Mouse (Mus musculus): Measurements from ENCODE around the gene Olfr606. TPM values are rescaled to one million over a fixed set of nuclear protein-coding genes. Genes with fewer than 3 reads are reported as not detected.

Olfr606 gene
- polyA plus RNA-seq (2014; fragmentation: Illumina TruSeq; extraction: RNeasy Lipid Tissue Mini Kit (QIAGEN cat#74804); ENCODE audit: low read depth, low replicate concordance), result not detected

GRCm38 (mm10) chr7:103448746-103449145 lies at the start of gene Olfr606:
Olfr606 (plus strand) TSS chr7:103449046.

GRCm38 (mm10) chr7:103414772-103415171 lies 34.1 kb upstream of the Olfr606 start, which contains the start of gene Usp17lc:
Usp17lc (plus strand) TSS chr7:103415072.

GRCm38 (mm10) chr7:103445339-103445738 lies 3.5 kb upstream of the Olfr606 start, which contains the start of gene Olfr605:
Olfr605 (minus strand) TSS chr7:103445439.

GRCm38 (mm10) chr7:103469577-103469976 lies 20.7 kb downstream of the Olfr606 start, which contains the start of gene Olfr608:
Olfr608 (plus strand) TSS chr7:103469877.

GRCm38 (mm10) chr7:103497962-103498361 lies 49.1 kb downstream of the Olfr606 start, which contains the start of gene Olfr609:
Olfr609 (minus strand) TSS chr7:103498062.

Other genes with a start within 250 kb of the Olfr606 start
- gene Olfr593, start 237.2 kb upstream of the Olfr606 start, polyA plus RNA-seq (2014; fragmentation: Illumina TruSeq; extraction: RNeasy Lipid Tissue Mini Kit (QIAGEN cat#74804); ENCODE audit: low read depth, low replicate concordance), result not detected
- gene Olfr594, start 232.1 kb upstream of the Olfr606 start, polyA plus RNA-seq (2014; fragmentation: Illumina TruSeq; extraction: RNeasy Lipid Tissue Mini Kit (QIAGEN cat#74804); ENCODE audit: low read depth, low replicate concordance), result not detected
- gene Usp17ld, start 196.5 kb upstream of the Olfr606 start, polyA plus RNA-seq (2014; fragmentation: Illumina TruSeq; extraction: RNeasy Lipid Tissue Mini Kit (QIAGEN cat#74804); ENCODE audit: low read depth, low replicate concordance), result not detected
- not detected for gene Olfr596, start 143.4 kb upstream of the Olfr606 start, polyA plus RNA-seq (2014; fragmentation: Illumina TruSeq; extraction: RNeasy Lipid Tissue Mini Kit (QIAGEN cat#74804); ENCODE audit: low read depth, low replicate concordance)
- not detected for gene Olfr597, start 132.7 kb upstream of the Olfr606 start, polyA plus RNA-seq (2014; fragmentation: Illumina TruSeq; extraction: RNeasy Lipid Tissue Mini Kit (QIAGEN cat#74804); ENCODE audit: low read depth, low replicate concordance)
- not detected for gene Olfr598, start 125.5 kb upstream of the Olfr606 start, polyA plus RNA-seq (2014; fragmentation: Illumina TruSeq; extraction: RNeasy Lipid Tissue Mini Kit (QIAGEN cat#74804); ENCODE audit: low read depth, low replicate concordance)
- not detected for gene Olfr599, start 113.1 kb upstream of the Olfr606 start, polyA plus RNA-seq (2014; fragmentation: Illumina TruSeq; extraction: RNeasy Lipid Tissue Mini Kit (QIAGEN cat#74804); ENCODE audit: low read depth, low replicate concordance)
- gene Olfr600, start 99.4 kb upstream of the Olfr606 start, polyA plus RNA-seq (2014; fragmentation: Illumina TruSeq; extraction: RNeasy Lipid Tissue Mini Kit (QIAGEN cat#74804); ENCODE audit: low read depth, low replicate concordance), result not detected
- not detected for gene Olfr601, start 86.4 kb upstream of the Olfr606 start, polyA plus RNA-seq (2014; fragmentation: Illumina TruSeq; extraction: RNeasy Lipid Tissue Mini Kit (QIAGEN cat#74804); ENCODE audit: low read depth, low replicate concordance)
- not detected for gene Olfr603, start 62.9 kb upstream of the Olfr606 start, polyA plus RNA-seq (2014; fragmentation: Illumina TruSeq; extraction: RNeasy Lipid Tissue Mini Kit (QIAGEN cat#74804); ENCODE audit: low read depth, low replicate concordance)
- not detected for gene Usp17lc, start 34.0 kb upstream of the Olfr606 start, polyA plus RNA-seq (2014; fragmentation: Illumina TruSeq; extraction: RNeasy Lipid Tissue Mini Kit (QIAGEN cat#74804); ENCODE audit: low read depth, low replicate concordance)
- not detected for gene Olfr605, start 3.6 kb upstream of the Olfr606 start, polyA plus RNA-seq (2014; fragmentation: Illumina TruSeq; extraction: RNeasy Lipid Tissue Mini Kit (QIAGEN cat#74804); ENCODE audit: low read depth, low replicate concordance)
- gene Olfr607, start 15.1 kb downstream of the Olfr606 start, polyA plus RNA-seq (2014; fragmentation: Illumina TruSeq; extraction: RNeasy Lipid Tissue Mini Kit (QIAGEN cat#74804); ENCODE audit: low read depth, low replicate concordance), result not detected
- not detected for gene Olfr608, start 20.8 kb downstream of the Olfr606 start, polyA plus RNA-seq (2014; fragmentation: Illumina TruSeq; extraction: RNeasy Lipid Tissue Mini Kit (QIAGEN cat#74804); ENCODE audit: low read depth, low replicate concordance)
- gene Olfr609, start 49.0 kb downstream of the Olfr606 start, polyA plus RNA-seq (2014; fragmentation: Illumina TruSeq; extraction: RNeasy Lipid Tissue Mini Kit (QIAGEN cat#74804); ENCODE audit: low read depth, low replicate concordance), result not detected
- gene Olfr610, start 63.1 kb downstream of the Olfr606 start, polyA plus RNA-seq (2014; fragmentation: Illumina TruSeq; extraction: RNeasy Lipid Tissue Mini Kit (QIAGEN cat#74804); ENCODE audit: low read depth, low replicate concordance), result not detected
- not detected for gene Olfr611, start 71.8 kb downstream of the Olfr606 start, polyA plus RNA-seq (2014; fragmentation: Illumina TruSeq; extraction: RNeasy Lipid Tissue Mini Kit (QIAGEN cat#74804); ENCODE audit: low read depth, low replicate concordance)
- not detected for gene Olfr612, start 93.7 kb downstream of the Olfr606 start, polyA plus RNA-seq (2014; fragmentation: Illumina TruSeq; extraction: RNeasy Lipid Tissue Mini Kit (QIAGEN cat#74804); ENCODE audit: low read depth, low replicate concordance)
- gene Olfr613, start 99.0 kb downstream of the Olfr606 start, polyA plus RNA-seq (2014; fragmentation: Illumina TruSeq; extraction: RNeasy Lipid Tissue Mini Kit (QIAGEN cat#74804); ENCODE audit: low read depth, low replicate concordance), result not detected
- gene Olfr615, start 107.0 kb downstream of the Olfr606 start, polyA plus RNA-seq (2014; fragmentation: Illumina TruSeq; extraction: RNeasy Lipid Tissue Mini Kit (QIAGEN cat#74804); ENCODE audit: low read depth, low replicate concordance), result not detected
- gene Olfr616, start 120.1 kb downstream of the Olfr606 start, polyA plus RNA-seq (2014; fragmentation: Illumina TruSeq; extraction: RNeasy Lipid Tissue Mini Kit (QIAGEN cat#74804); ENCODE audit: low read depth, low replicate concordance), result not detected
- not detected for gene Olfr617, start 124.0 kb downstream of the Olfr606 start, polyA plus RNA-seq (2014; fragmentation: Illumina TruSeq; extraction: RNeasy Lipid Tissue Mini Kit (QIAGEN cat#74804); ENCODE audit: low read depth, low replicate concordance)
- gene Olfr618, start 141.1 kb downstream of the Olfr606 start, polyA plus RNA-seq (2014; fragmentation: Illumina TruSeq; extraction: RNeasy Lipid Tissue Mini Kit (QIAGEN cat#74804); ENCODE audit: low read depth, low replicate concordance), result not detected
- not detected for gene Olfr619, start 151.5 kb downstream of the Olfr606 start, polyA plus RNA-seq (2014; fragmentation: Illumina TruSeq; extraction: RNeasy Lipid Tissue Mini Kit (QIAGEN cat#74804); ENCODE audit: low read depth, low replicate concordance)
- gene Olfr620, start 163.5 kb downstream of the Olfr606 start, polyA plus RNA-seq (2014; fragmentation: Illumina TruSeq; extraction: RNeasy Lipid Tissue Mini Kit (QIAGEN cat#74804); ENCODE audit: low read depth, low replicate concordance), result not detected
- not detected for gene Olfr622, start 193.7 kb downstream of the Olfr606 start, polyA plus RNA-seq (2014; fragmentation: Illumina TruSeq; extraction: RNeasy Lipid Tissue Mini Kit (QIAGEN cat#74804); ENCODE audit: low read depth, low replicate concordance)
- not detected for gene Olfr623, start 214.7 kb downstream of the Olfr606 start, polyA plus RNA-seq (2014; fragmentation: Illumina TruSeq; extraction: RNeasy Lipid Tissue Mini Kit (QIAGEN cat#74804); ENCODE audit: low read depth, low replicate concordance)
- gene Olfr624, start 222.1 kb downstream of the Olfr606 start, polyA plus RNA-seq (2014; fragmentation: Illumina TruSeq; extraction: RNeasy Lipid Tissue Mini Kit (QIAGEN cat#74804); ENCODE audit: low read depth, low replicate concordance), result 0.11 TPM
- not detected for gene Olfr625-ps1, start 233.7 kb downstream of the Olfr606 start, polyA plus RNA-seq (2014; fragmentation: Illumina TruSeq; extraction: RNeasy Lipid Tissue Mini Kit (QIAGEN cat#74804); ENCODE audit: low read depth, low replicate concordance)

All from adipose tissue, adult 10 weeks (tissue).